Mouse (Mus musculus) C2C12 (cell line): ENCODE measurements around the gene Dhrs7. TPM values are rescaled to one million over a fixed set of nuclear protein-coding genes. Genes with fewer than 3 reads are reported as not detected.
A peak's percentile ranks its signal among the peaks of the same experiment; 100 is the strongest.
"Not testable (repeated sequence)": the region's sequence is repeated elsewhere in the genome, so short reads cannot be mapped to it uniquely, and the experiment has no call there.

Experiments
- H3K27me3 ChIP-seq: one replicate; pipeline ENCODE4 v1.6.1; 2011; ENCODE audit not compliant: control insufficient read depth, insufficient read depth, insufficient read length
- H3K36me3 ChIP-seq: one replicate; pipeline ENCODE4 v1.6.1; 2011; ENCODE audit not compliant: control insufficient read depth, insufficient read depth
- H3K4me3 ChIP-seq: one replicate; pipeline ENCODE4 v1.5.1; 2011; ENCODE audit warnings: mild to moderate bottlenecking, control low read depth; ENCODE audit not compliant: poor library complexity, insufficient read depth, severe bottlenecking
- H3K79me2 ChIP-seq: one replicate; pipeline ENCODE4 v1.6.1; 2011; ENCODE audit not compliant: control insufficient read depth, insufficient read depth
- H3K79me3 ChIP-seq: one replicate; pipeline ENCODE4 v1.6.1; 2011; ENCODE audit warnings: low read depth, control low read depth
- H3ac ChIP-seq: one replicate; pipeline ENCODE3; 2011; ENCODE audit warnings: low read depth; ENCODE audit not compliant: control insufficient read depth, insufficient read length
- CEBPB ChIP-seq: IDR thresholded peaks from one replicate; pipeline ENCODE4 v1.6.1; 2011; ENCODE audit warnings: low read depth, mild to moderate bottlenecking, control low read depth, moderate library complexity
- CTCF ChIP-seq: IDR thresholded peaks from one replicate; pipeline ENCODE4 v1.5.1; 2011; ENCODE audit not compliant: control insufficient read depth, insufficient read depth, insufficient read length
- FOSL1 ChIP-seq: IDR thresholded peaks from one replicate; pipeline ENCODE4 v1.8.0; 2011; ENCODE audit warnings: mild to moderate bottlenecking, low read length; ENCODE audit not compliant: poor library complexity, insufficient read depth, severe bottlenecking
- MAX ChIP-seq: IDR thresholded peaks from one replicate; pipeline ENCODE4 v1.6.1; 2011; ENCODE audit warnings: mild to moderate bottlenecking, control low read depth
- MYOD1 ChIP-seq: IDR thresholded peaks from one replicate; pipeline ENCODE4 v1.6.1; 2011; ENCODE audit warnings: low read depth; ENCODE audit not compliant: control insufficient read depth, insufficient read length
- MYOG ChIP-seq: IDR thresholded peaks from one replicate; pipeline ENCODE4 v1.6.1; 2011; ENCODE audit not compliant: control insufficient read depth, insufficient read length; ENCODE audit errors: extremely low read depth
- USF1 ChIP-seq: IDR thresholded peaks from one replicate; pipeline ENCODE4 v1.6.1; 2011; ENCODE audit warnings: low read depth, mild to moderate bottlenecking, control low read depth, moderate library complexity
- polyA plus RNA-seq: library from polyadenylated mRNA; unstranded; fragments of >200 nt; fragmentation: generic; extraction: Trizol; gene quantifications from one replicate; pipeline ENCODE4 v1.2.1, GENCODE M21; 2012; ENCODE audit warnings: missing spikeins

Dhrs7 gene
- polyA plus RNA-seq, 1 experiment: 22.4 TPM

GRCm38 (mm10) chr12:72693895-72694294 lies 29.2 kb upstream of the Dhrs7 start:
- H3K36me3 ChIP-seq: no peaks in the 10 kb centered on the region
- no peak overlapping the region for H3ac ChIP-seq
- no peaks in the 10 kb centered on the region for H3K79me3 ChIP-seq
- no peaks in the 10 kb centered on the region for H3K27me3 ChIP-seq
- no peak overlapping the region for H3K4me3 ChIP-seq
- TF ChIP-seq FOSL1 (no peak), CEBPB (peak; percentile 80), USF1 (no peak)
- no peaks in the 10 kb centered on the region for H3K79me2 ChIP-seq

- not testable (repeated sequence) for H3ac ChIP-seq, H3K27me3 ChIP-seq, H3K79me3 ChIP-seq, H3K4me3 ChIP-seq, H3K79me2 ChIP-seq, H3K36me3 ChIP-seq
Measured at GRCm38 (mm10) chr12:72688281-72688680, 23.6 kb upstream of the Dhrs7 start.

GRCm38 (mm10) chr12:72687741-72688140 lies 23.0 kb upstream of the Dhrs7 start:
- not testable (repeated sequence) for H3K27me3 ChIP-seq, H3ac ChIP-seq, H3K79me3 ChIP-seq, H3K36me3 ChIP-seq, H3K4me3 ChIP-seq, H3K79me2 ChIP-seq

GRCm38 (mm10) chr12:72686566-72686965 lies 21.9 kb upstream of the Dhrs7 start:
- H3K79me3 ChIP-seq, H3K79me2 ChIP-seq, H3K27me3 ChIP-seq, H3ac ChIP-seq, H3K4me3 ChIP-seq, H3K36me3 ChIP-seq: not testable (repeated sequence)

GRCm38 (mm10) chr12:72683612-72684011 lies 18.9 kb upstream of the Dhrs7 start:
- Histone ChIP-seq H3K4me3 (no peak overlapping the region), H3K27me3 (no peaks in the 10 kb centered on the region), H3K36me3 (no peaks in the 10 kb centered on the region), H3ac (no peak overlapping the region), H3K79me2 (no peaks in the 10 kb centered on the region), H3K79me3 (no peaks in the 10 kb centered on the region)
- TF ChIP-seq FOSL1: no peak
- no peak for TF ChIP-seq USF1
- no peak for TF ChIP-seq MAX
- no peak for TF ChIP-seq CEBPB
- TF ChIP-seq MYOG: no peak
- TF ChIP-seq CTCF: no peak
- TF ChIP-seq MYOD1: no peak

GRCm38 (mm10) chr12:72682511-72683282 lies 18.0 kb upstream of the Dhrs7 start:
- Histone ChIP-seq H3ac (no peak overlapping the region), H3K79me3 (no peaks in the 10 kb centered on the region), H3K27me3 (no peaks in the 10 kb centered on the region), H3K79me2 (no peaks in the 10 kb centered on the region), H3K4me3 (no peak overlapping the region), H3K36me3 (no peaks in the 10 kb centered on the region)
- TF ChIP-seq MYOD1 (no peak), USF1 (no peak), MYOG (no peak), CEBPB (no peak), FOSL1 (no peak), CTCF (no peak), MAX (no peak)

- H3K27me3 ChIP-seq: no peaks in the 10 kb centered on the region
- TF ChIP-seq CEBPB: no peak
- TF ChIP-seq FOSL1: no peak
- TF ChIP-seq CTCF: no peak
- TF ChIP-seq MYOD1: no peak
- no peak for TF ChIP-seq USF1
- TF ChIP-seq MYOG: no peak
- TF ChIP-seq MAX: no peak
- no peak overlapping the region for H3K4me3 ChIP-seq
- no peak overlapping the region for H3ac ChIP-seq
- H3K36me3 ChIP-seq: no peaks in the 10 kb centered on the region
- H3K79me2 ChIP-seq: no peaks in the 10 kb centered on the region
- H3K79me3 ChIP-seq: no peaks in the 10 kb centered on the region
Measured at GRCm38 (mm10) chr12:72681919-72682318, 17.2 kb upstream of the Dhrs7 start.
